Mouse (Mus musculus): ENCODE results near the gene Mrpl2.

DNA sequence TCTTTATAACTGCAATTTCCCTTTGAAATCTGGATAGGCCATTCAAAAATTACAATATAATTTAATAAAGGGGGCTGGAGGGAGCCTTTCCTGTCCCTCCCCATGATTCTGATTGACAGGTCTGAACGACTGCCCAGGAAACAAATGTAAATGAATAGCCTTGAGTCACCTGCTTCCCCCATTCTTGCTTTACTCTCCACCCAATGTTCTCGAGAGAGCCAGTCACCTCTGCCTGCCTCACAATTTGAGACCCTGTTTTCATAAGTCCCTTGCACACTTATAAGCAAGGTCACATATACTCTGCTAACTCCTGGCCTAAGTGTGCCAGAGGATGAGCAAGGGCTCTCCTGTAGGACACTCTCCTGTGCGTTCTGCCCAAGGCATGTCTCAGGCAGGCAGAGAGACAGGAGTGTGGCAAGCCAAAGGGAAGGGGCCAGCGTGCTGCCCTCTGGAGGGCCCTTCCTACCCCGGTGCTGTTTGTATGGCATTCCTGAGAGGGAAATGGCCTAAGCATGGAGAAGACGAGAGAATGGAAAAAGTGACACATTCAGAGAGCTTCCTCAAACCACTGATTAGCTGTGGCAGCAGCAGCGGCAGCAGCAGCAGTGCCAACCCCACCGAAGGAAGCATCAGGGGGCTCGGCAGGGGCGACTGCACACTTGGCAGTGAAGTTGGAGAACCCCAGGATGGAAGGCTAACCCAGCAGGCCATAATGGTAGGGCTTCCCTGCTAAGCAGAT is 22.0 kb upstream of the Mrpl2 start:
- TF ChIP-seq CTCF (IDR thresholded peaks at IDR 0.05; ENCODE audit: low read depth, low read length) (no peak), POLR2A (IDR thresholded peaks at IDR 0.05; ENCODE audit: borderline replicate concordance, low read depth, low read length) (no peak)

Measured in bone marrow macrophage, adult 2 months (primary cell).